Mouse (Mus musculus): ENCODE results near the gene Zcchc2. TPM values are rescaled to one million over a fixed set of nuclear protein-coding genes. Genes with fewer than 3 reads are reported as not detected.
A peak's percentile ranks its signal among the peaks of the same experiment; 100 is the strongest.

Gene Zcchc2
- total RNA-seq (2021) = 10 to 100 TPM in 1 of 2 experiments, 1 to 10 TPM in 1; 6.1 to 11.4 TPM
- long read RNA-seq, experiment 1, full-length matches to known transcripts = 2 of 7 reads
- long read RNA-seq, experiment 1, partial matches to known transcripts = 0 of 7 reads
- long read RNA-seq, experiment 1, other reads (novel, unspliced or antisense) = 5 of 7 reads
- long read RNA-seq, experiment 2, full-length matches to known transcripts = 4 of 20 reads
- long read RNA-seq, experiment 2, partial matches to known transcripts = 1 of 20 reads
- long read RNA-seq, experiment 2, other reads (novel, unspliced or antisense) = 15 of 20 reads

DNA sequence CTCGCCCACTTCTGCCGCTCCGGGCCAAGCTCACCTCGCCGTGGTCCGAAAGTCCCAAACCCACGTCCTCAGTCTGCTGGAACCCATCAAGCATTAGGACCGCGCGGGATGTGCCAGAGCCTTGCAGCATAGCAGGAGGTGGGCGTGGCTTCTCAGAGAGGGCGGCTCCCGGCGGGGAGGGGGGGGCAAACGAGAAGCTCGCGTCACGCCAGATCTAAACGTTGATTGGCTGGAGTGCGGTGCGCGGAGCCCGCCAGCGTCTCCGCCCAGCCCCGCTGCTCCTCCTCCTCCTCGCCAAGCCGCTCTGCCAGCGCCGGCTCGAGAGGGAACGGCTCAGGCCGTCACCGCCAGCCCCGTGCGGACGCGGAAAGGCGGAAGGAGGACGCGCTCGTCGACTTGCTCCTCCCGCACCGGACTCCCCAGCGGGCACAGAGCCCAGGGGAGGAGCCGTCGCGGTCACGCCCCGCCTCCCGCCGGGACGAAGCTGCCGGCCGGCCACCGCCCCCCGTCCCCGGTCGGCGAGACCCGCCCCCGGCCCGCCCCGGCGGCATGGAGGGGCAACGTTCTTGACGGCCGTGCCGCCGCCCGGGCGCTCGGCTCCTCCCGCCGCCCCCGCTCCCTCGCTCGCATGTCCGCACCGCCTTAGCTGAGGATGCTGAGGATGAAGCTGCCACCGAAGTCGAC, at the start of gene Zcchc2:
Gene Zcchc2, plus strand, starts transcription at position 269 of the 684 bp plus-strand sequence.
- TF ChIP-seq CTCF (IDR thresholded peaks at IDR 0.05) = no peak
- H3K4me3 ChIP-seq = peak within 1 kb of the TSS; percentile 99
- intact Hi-C loops (cut with DNase I) = loop anchor here (2.0 to 10.0 kb wide), 5 partner anchors 43 to 325 kb away; partner anchors contain the start of genes Phlpp1, Pign and Relch
- DNase-seq = peak; percentile 99
- peak within 1 kb of the TSS; percentile 94 for H3K27ac ChIP-seq

DNA sequence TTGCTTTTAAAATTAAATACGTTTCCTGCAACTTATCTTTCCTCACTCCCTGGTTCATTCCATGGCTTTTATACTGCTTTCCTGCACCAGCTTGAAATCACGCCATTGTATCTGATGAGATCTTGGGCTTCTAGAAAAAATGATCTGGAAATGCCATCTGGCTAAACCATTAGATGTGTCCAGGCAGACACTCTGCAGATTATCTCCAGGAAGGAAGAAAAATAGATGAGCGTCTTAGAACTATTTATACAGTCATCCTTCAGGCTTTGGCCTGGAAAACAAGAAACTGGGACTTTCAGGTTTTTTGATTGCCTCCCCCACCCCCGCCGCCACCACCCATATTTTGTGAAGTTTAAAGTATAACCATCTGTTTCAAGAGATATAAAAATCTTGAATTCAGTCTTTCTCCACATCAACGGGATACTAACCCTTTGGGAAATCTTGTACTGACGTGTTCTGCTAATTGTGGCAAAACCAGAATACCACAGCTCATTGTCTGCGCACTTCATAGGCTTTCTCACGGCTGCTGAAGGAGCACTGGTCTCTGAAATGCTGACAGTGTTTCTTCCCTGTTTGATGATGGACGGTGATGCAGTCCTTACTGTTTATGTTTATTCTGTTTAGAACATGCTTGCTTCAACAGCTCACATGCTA, 45.2 kb upstream of the Zcchc2 start:
- intact Hi-C loops (cut with DNase I) = loop anchor here (5.0 kb wide), 2 partner anchors 47 to 53 kb away; partner anchors contain the start of gene Zcchc2
- H3K27ac ChIP-seq = peak overlapping the region; percentile 12; the same call in 1 of the 2 replicates
- no peak for DNase-seq
- H3K4me3 ChIP-seq = no peak overlapping the region
- no peak for TF ChIP-seq CTCF (IDR thresholded peaks at IDR 0.05)

DNA sequence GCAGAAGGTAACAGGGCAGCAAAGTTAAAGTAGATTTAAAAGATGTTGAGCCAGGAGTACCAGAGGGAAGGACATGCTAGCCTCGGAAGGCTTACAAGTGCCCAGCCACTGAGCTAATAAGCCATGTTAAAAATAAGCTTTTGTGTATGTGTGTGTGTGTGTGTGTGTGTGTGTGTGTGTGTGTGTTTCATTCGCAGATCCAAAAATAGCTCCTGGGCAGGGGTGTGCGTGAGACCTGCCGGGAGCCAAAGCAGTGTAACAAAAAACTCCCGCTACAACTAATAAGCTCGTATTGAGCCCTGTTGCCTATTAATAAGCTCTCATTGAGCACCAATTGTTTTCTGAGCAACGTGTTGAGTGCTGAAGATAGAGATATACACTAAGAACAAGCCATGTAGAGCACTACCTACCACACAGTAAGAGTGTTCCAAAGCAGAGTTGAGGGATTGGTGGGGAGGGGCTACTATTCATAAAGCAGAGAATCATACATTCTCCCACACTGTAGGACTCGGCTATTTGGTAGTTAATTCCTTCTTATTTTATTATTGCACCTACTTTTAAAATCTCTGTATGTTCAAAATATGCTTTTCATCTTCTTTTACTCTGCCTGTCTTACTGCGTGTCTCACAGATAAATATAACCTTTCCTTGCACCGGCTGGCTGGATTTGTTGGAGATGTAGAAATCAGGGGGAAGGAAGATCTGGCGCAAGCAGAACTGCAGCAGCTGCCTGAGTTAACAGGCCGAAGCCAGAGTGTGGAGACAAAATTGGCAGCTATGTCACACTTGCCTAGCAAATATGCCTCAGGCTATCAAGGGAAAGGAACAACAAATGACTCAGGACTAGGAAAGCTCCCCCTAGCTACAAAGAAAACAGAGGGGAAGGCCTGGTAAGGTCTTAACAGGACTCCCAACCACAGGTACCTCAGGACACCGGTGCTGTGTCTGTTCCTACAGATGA, 43.3 kb upstream of the Zcchc2 start:
- peak overlapping the region; percentile 56 for H3K4me3 ChIP-seq
- intact Hi-C loops (cut with DNase I) = loop anchor here (2.0 to 5.0 kb wide), 3 partner anchors 38 to 55 kb away; partner anchors contain the start of gene Zcchc2
- peak; percentile 59 for TF ChIP-seq CTCF (IDR thresholded peaks at IDR 0.05)
- peak; percentile 81 for DNase-seq
- peak overlapping the region; percentile 94 for H3K27ac ChIP-seq

DNA sequence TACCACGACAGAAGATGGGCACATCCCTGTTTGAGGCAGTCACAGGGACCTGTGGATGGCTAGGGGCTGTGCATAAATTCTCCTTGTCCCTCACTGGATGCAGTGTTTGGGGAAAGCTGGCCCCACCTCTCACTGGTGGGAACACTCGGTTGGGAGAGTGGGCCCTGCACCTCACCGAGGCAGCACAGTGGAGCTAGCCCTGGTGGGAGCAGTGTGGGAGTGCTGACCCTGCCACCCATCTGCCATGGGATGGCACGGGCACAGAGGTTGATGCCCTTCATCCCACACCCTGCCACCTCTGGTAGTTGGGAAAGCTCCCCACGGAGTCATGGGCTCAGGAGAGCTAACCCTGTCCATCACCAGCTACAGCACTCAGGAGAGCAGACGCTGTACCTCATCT, 41.9 kb upstream of the Zcchc2 start:
- intact Hi-C loops (cut with DNase I) = loop anchor here (5.0 kb wide), 2 partner anchors 44 to 56 kb away; partner anchors contain the start of gene Zcchc2
- Histone ChIP-seq H3K4me3 (no peak overlapping the region), H3K27ac (no peak overlapping the region)
- TF ChIP-seq CTCF (IDR thresholded peaks at IDR 0.05) = no peak
- no peak for DNase-seq

DNA sequence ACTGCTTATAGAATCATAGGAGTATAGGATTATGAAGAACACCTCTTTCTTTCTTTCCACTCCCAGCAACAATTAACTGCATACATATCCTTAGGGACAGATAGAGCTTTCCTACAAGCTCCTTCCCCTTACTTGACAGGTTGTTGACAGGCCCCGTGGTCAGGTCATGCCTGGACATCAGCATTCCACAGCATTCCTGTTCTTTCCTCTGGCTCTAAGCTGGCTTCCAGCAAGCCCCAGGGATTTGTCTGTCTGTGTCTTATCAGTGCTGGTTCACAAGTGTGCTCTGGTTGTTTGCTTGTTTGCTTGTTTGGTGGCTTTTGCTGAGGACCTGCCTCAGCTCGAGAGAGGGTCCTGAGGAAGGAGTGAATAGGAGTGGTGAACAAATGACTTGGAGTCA, 36.6 kb upstream of the Zcchc2 start:
- H3K27ac ChIP-seq = no peak overlapping the region
- no peak for TF ChIP-seq CTCF (IDR thresholded peaks at IDR 0.05)
- DNase-seq = no peak
- H3K4me3 ChIP-seq = no peak overlapping the region
- intact Hi-C loops (cut with DNase I) = no loop called here

DNA sequence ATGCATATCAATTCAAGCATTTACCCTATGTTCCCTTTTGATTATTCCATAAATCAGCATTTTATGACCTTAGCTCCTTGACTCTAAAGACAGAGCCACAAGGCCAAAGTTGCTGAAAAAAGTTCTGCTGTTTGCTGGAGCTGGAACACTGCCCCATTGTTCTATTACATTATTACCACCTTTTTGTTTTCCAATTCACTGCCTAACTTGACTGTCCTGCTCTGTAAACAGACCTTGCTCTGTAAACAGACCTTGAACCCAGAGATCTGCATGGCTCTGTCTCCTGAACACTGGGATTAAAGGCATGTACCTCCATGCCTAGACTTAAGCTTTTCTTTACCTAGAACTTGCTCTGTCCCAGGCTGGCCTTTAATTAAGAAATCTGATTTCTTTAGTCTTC, 36.2 kb upstream of the Zcchc2 start:
- TF ChIP-seq CTCF (IDR thresholded peaks at IDR 0.05) = no peak
- H3K27ac ChIP-seq = no peak overlapping the region
- no peak overlapping the region for H3K4me3 ChIP-seq
- intact Hi-C loops (cut with DNase I) = no loop called here
- no peak for DNase-seq

DNA sequence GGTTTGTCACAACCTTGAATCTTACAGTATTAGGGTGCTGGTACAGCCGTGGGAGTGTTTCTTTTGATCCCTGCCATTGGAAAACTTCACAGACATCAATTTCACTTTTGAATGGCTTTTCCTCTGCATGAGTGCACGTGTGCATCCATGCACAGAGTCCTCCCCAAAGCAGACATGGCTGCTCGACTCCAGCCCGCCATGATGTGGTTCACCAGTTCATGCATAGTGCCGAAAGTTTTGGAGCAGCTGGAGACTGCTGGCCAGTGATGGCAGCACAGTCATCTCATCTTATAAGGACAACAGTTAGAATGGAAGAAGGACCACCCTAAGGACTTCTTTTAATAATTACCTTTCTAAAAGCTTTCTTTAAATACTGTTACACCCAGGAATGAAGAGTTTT, 34.1 kb upstream of the Zcchc2 start:
- TF ChIP-seq CTCF (IDR thresholded peaks at IDR 0.05) = no peak
- no peak for DNase-seq
- Histone ChIP-seq H3K27ac (no peak overlapping the region), H3K4me3 (no peak overlapping the region)
- intact Hi-C loops (cut with DNase I) = no loop called here

DNA sequence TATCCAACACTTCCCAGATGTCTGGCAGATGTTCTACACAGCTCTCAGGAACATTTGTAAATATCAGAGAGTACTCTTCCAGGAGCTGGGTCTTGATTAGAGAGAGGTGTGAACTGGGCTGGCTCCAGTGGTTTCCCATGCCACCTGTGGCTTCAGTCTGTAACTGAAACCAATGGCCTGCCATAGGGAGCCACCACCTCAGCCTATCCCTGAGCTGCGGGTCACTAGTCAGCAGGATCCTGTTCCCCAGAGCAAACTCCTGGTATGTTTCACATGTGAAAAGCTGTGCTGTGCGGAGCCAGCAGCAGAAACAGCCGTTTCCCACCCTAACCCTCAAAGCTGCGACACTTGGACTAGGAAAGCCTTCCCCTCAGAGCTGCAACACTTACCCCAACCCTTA, 28.7 kb upstream of the Zcchc2 start:
- TF ChIP-seq CTCF (IDR thresholded peaks at IDR 0.05) = no peak
- DNase-seq = no peak
- Histone ChIP-seq H3K27ac (peak overlapping the region; percentile 48; the same call in 1 of the 2 replicates), H3K4me3 (no peak overlapping the region)
- intact Hi-C loops (cut with DNase I) = no loop called here

DNA sequence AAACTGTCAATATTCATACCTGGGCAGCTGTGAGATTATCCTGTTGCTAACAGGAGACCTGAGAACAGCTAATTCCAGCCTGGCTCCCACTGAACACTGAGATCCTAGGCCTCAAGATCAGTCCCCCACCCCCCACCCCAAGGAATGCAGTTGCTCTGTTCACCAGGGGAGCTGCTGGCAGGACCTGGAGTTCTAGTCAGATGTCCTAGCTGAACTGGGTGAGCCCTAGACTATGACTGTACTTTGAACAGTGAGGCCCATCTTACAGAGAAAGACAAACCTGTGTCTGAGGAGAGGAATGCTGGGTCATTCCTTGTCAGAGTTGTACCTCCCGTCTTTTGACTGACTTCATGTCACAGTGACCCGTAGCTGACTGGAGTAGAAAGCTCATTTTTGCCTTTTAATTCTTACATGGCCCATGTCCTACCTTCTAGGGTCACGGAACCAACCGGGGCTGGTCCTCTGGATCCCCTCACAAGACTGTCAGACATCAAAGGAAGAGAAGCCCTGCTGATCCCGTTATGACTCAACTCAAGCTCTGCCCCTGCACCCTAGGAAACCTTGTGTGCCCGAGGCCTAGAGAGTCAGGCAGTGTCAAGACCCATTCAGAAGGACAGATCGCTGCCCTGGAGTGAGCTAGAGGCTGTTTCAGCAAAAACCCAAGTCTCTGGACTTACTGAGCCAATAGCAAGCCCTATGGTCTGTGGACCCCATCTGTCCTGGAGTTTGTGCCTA, 28.0 kb upstream of the Zcchc2 start:
- TF ChIP-seq CTCF (IDR thresholded peaks at IDR 0.05) = no peak
- no peak for DNase-seq
- H3K4me3 ChIP-seq = no peak overlapping the region
- intact Hi-C loops (cut with DNase I) = no loop called here
- H3K27ac ChIP-seq = peak overlapping the region; percentile 48; the same call in 1 of the 2 replicates

DNA sequence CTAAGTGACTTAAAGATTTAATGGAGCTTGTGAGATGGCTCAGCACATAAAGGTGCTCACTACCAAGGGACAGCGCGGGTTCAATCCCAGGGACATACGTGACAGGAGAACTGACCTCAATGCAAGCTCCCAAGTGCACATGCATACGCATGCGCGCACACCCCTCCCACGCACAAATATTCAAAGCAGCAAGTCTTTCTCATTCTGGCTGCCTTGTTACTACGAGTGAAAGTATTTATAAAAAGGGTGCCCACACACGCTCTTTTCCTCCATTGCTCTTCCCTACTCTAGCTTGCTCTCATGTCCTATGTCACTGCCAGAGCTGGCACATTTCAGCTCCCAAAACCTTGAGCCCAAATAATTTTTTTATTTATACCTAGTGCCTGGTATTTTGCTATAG, 27.4 kb upstream of the Zcchc2 start:
- Histone ChIP-seq H3K4me3 (no peak overlapping the region), H3K27ac (no peak overlapping the region)
- no peak for DNase-seq
- intact Hi-C loops (cut with DNase I) = no loop called here
- TF ChIP-seq CTCF (IDR thresholded peaks at IDR 0.05) = no peak

DNA sequence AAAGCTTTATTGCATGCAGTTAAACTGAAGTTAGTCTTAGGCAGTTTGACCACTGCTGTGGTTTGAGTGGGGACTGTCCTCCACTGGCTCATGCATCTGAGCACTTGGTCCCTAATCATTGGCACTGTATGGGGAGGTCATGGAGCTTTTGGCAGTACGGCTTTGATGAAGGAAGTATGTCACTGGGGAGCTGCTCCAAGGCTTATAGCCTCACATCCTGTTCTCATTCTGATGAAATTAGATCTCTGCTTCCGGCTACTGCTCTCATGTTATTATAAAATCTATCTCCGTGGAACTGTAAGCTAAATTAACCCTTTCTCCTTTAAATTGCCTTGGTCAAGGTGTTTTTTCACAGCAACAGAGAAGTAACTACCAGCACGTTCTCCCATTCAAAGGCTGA, 25.7 kb upstream of the Zcchc2 start:
- intact Hi-C loops (cut with DNase I) = no loop called here
- TF ChIP-seq CTCF (IDR thresholded peaks at IDR 0.05) = no peak
- DNase-seq = no peak
- no peak overlapping the region for H3K27ac ChIP-seq
- H3K4me3 ChIP-seq = no peak overlapping the region

Data from gastrocnemius, adult 2 months (tissue).